Mouse (Mus musculus) CD4-positive, CD25-positive, alpha-beta regulatory T cell (primary cell): ENCODE data around the gene Sar1a. TPM values are rescaled to one million over a fixed set of nuclear protein-coding genes. Genes with fewer than 3 reads are reported as not detected.

Experiments used
- polyA plus RNA-seq: library from polyadenylated mRNA; unstranded; fragments of 100-300 nt; shearing (Covaris generic); gene quantifications from one replicate; pipeline ENCODE4 v1.2.1, GENCODE M21; 2017

The Sar1a gene
- 145 TPM for polyA plus RNA-seq

DNA sequence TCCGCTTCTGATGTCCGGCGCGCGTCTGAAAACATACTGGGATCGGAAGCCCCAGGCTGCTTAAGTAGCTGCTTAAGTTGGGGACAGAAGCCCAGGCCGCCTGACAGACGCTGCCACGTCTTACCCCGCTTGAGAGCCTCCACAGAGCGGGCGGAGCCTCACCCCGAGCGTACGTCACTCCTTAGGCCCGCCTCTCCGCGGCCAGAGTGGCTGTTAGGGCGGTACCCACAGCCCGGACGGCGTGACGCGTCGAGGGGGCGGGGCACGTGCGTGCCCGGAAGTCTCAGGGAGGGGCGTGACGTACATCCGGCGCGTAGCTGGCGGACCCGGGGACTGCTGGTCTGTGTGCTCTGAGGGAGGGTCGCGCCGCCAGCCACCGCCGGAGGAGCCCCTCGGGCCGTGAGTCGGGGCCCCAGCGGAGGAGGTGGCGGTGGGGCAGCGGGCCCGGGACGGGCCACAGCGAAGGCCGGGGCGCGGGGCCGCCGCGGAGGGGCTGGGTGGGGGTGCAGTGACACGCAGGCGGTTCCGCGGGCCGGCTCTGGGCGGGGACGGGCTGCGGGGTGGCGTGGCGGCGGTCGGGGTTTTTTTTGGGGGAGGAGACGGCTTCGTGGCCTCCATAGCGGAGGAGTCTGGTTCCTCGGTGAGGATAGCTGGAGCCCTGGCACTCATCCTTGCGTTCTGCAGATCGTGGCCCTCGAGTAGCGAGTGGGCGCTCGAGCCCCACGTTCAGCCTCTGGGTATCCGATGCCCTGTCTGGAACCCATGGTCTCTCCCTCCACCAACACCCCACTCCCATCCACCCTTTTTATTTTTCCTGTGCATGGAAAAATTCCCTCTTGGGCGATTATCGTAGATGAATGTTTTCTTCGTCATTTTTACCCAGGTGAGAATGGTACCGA lies at the start of gene Sar1a:
Sar1a (plus strand) TSS at position 285 of the 899 bp plus-strand sequence.

DNA sequence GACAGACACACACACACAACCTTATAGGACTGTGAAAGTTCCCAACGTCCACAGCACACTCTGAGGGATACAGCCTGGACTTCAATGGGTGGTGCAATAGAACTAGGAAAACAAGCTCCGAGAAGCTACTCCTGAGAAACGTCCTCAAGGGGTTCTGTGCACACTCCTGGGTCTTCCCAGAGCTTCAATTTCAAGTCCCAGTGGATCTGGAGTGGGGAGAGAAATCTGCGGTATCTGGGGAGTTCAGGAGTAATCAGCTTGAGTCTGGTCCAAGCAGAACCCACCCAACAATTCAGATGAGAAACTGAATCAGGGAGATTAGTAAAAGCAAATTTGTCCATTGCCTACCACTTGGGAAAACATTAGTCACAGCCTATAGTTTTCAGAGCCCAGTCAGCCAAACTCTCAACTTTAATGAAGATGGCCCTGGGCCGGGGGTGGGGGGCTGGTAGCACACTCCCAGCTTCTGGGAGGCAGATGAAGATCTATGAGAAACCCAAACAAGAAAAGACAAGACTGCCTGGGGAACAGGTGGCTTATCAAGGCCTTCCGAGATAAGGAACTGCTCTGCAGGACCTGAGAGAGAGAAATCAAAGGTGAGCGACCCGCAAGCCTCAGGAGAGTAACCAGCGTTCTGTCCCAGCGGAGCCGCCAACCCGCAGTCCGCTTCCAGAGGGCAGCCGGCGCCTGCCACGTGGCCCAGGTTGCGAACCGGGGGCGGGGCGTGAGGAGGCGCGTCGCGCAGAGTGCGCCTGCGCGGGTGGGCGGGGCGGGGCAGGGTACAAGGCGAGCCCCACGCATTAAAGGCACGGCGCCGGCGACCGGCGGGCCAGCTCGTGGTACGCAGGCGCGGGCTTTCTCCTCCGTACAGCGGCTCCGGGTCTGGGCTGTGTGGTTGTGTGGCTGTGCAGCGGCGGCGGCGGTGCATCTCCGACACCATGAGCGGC lies 32.0 kb upstream of the Sar1a start, which contains the start of gene Ppa1:
Ppa1 (plus strand) TSS at position 763 of the 947 bp plus-strand sequence.

DNA sequence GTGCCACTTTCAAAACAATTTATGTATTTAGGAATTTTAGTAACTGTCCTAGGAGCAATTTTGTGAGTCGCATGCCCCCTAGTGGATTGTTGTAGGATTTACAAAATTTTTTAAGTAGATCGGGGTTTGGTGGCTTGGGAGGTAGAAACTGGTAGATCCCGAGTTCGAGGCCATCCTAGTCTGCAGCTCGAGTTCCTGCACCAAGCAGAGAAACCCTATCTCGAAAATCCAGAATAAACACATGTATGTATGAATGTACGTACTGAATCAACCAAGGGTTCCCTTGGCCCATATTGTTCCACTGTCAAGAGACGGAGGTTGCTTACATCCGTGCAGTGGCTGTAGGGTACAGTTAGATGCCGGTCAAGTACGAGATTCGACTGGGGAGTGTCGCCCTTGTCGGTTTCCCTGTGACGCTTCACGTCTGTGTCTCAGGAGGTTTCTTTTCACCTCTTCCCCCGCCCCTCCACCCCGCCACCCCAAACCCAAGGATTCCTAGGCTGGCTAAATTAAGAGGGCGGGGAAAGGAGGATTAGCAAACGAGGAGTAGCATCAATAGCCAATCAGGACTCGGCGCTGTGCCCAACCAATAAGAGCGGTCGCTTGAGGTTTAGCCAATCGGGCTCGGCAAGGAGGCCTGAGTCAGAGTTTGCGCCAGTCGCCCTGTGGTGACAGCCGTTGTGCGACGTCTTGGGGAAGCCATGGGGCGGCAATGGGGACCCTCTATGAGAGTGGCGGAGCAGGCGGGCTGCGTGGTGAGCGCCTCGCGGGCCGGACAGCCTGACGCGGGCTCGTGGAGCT lies 15.0 kb downstream of the Sar1a start, which contains the start of gene Tysnd1:
Tysnd1 (plus strand) TSS at position 645 of the 801 bp plus-strand sequence.

DNA sequence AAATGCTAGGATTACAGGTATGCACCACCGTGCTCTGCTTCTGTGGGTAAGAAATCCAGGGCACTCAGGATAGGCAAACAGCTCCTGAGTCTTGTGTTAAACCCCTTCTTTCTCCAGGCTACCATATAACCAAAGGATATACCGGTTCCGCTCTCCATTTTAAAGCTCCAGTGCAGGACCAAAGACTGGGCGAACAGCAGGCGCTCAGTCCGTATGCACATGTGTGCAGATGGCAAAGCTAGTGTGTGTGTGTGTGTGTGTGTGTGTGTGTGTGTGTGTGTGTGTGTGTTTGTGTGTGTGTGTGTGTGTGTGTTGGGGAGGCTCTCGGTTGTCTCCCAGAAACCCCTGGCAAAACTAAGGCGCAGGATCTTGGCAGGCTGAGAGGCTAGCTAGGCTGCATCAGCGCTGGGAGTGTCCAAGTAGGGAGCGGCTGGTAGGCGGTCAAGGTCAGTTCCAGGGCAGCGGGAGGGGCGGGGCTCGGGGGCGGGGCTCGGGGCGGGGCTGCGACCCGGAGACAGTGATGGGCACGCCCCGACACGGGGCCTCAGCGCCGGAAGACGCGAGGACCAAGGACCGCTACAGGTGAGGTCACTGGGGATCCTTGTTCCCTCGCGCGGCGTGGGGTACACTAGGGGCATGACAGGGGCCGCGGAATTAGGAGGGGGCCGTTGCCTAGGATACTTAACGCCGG lies 34.8 kb downstream of the Sar1a start, which contains the start of gene Aifm2:
Aifm2 (plus strand) TSS at position 493 of the 691 bp plus-strand sequence.

Other genes with a start within 250 kb of the Sar1a start
- 21.0 TPM for gene Eif4ebp2, start 227.6 kb upstream of the Sar1a start, polyA plus RNA-seq
- 8.3 TPM for gene Lrrc20, start 204.5 kb upstream of the Sar1a start, polyA plus RNA-seq
- gene Npffr1, start 84.8 kb upstream of the Sar1a start, polyA plus RNA-seq: not detected
- 73.2 TPM for gene Ppa1, start 31.7 kb upstream of the Sar1a start, polyA plus RNA-seq
- gene Tysnd1, start 15.2 kb downstream of the Sar1a start, polyA plus RNA-seq: 32.1 TPM
- 2.8 TPM for gene Aifm2, start 35.0 kb downstream of the Sar1a start, polyA plus RNA-seq
- not detected for gene H2afy2, start 103.8 kb downstream of the Sar1a start, polyA plus RNA-seq